Mouse (Mus musculus) monocyte, adult 5-6 weeks (primary cell): Measurements from ENCODE around the gene Btk. TPM values are rescaled to one million over a fixed set of nuclear protein-coding genes. Genes with fewer than 3 reads are reported as not detected.
A peak's percentile ranks its signal among the peaks of the same experiment; 100 is the strongest.

ENCODE experiments used
- ATAC-seq: fragments of 153-309, 156-312 bp; replicated peaks from 2 replicates; pipeline ENCODE4 v1.8.0; 2017; ENCODE audit warnings: mild to moderate bottlenecking; ENCODE audit not compliant: low TSS enrichment, insufficient number of reproducible peaks, severe bottlenecking, poor library complexity, low FRiP score
- total RNA-seq: library from RNA; stranded (forward); fragments of 200-1000, 200-491, 200-594 nt; gene quantifications from 3 replicates; pipeline ENCODE4 v1.2.3, GENCODE M21; 2017

Gene Btk
- 35.8 to 82.3 TPM (median 41.6 TPM) in 3 replicates for total RNA-seq

GRCm38 (mm10) chrX:134582888-134583669, at the start of gene Btk:
Btk (minus strand) TSS chrX:134583570.
- ATAC-seq = peak; percentile 30

- no peak for ATAC-seq
Measured at GRCm38 (mm10) chrX:134632710-134633109, 49.3 kb upstream of the Btk start.

DNA sequence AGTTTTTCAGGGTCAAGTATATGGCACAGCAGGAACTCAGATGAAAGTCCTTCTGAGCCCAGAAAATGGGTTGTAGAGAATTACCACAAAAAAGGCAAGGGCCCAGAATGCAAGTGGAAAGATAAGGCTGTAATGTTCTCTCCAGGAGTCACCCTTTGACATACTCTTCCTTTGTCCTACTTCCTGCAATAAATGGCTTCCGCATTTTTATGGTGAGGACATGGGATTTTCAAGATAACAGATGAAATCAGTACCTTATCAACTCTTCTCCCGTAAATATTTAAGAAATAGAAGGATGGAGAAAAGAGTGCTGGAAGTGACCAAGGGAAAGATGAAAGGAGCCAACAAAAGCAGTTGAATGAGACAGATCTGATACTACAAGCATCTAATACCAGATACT, 44.8 kb upstream of the Btk start:
- ATAC-seq = no peak

DNA sequence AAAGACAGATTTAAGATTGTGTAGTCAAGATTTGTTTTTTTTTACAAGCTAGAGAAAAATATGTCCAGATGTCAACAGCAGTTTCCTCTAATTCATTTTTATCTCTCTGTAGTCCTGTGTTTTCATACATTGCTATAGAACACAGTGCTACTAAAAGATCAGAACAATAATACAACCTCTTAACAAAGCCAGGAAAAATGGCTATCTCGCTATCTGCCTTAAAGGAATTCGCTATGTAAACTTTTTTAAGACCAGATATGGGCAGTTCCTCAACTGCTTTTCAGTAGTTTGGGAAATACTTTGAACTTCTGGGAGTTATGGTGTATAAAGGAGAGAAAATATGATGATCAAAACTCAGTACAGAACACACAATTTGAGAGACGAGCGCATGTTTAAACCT, 40.0 kb upstream of the Btk start:
- no peak for ATAC-seq

DNA sequence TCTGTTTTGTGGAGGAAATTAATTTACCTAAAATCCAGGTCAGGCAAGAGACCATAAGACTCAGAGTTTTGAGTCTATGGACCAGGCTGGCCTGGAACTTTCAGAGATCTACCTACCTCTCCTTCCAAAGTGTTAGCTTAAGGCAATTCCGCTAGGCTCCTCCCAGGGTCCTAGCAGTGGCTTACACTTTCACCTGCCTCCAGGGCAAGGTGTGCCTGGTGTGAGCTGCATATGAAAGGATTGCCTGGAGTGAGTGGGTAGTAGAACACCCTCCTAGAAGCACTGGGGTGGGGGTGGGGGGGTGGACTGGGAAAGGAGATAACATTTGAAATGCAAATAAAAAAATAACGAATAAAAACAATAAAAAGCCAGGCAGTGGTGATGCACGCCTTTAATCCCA, 38.3 kb upstream of the Btk start:
- ATAC-seq = no peak

GRCm38 (mm10) chrX:134620254-134620865, 37.0 kb upstream of the Btk start:
- no peak for ATAC-seq

DNA sequence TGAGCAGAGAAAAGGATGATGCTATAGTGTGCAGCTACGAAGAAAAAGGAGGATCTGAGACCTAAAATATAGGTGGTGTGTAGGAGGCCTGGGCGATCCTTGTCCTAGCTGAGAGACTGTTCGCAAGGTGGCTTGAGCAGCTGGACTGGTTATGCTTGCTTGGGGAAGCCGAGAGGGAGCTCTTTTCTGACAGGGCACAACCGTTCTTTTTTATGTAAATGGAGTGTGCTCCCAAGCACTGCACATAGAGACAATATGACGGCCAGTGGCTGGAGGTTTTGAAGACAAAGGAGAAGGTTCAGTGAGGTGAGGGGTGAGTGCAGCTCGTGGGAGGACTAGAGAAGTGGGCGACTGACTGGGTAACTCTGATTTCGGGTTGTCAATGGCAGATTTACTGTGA, 36.3 kb upstream of the Btk start:
- no peak for ATAC-seq

GRCm38 (mm10) chrX:134614306-134614705, 30.9 kb upstream of the Btk start:
- no peak for ATAC-seq

GRCm38 (mm10) chrX:134612285-134612959, 29.1 kb upstream of the Btk start:
- ATAC-seq = peak; percentile 79

GRCm38 (mm10) chrX:134610984-134611383, 27.6 kb upstream of the Btk start:
- ATAC-seq = no peak

GRCm38 (mm10) chrX:134609472-134609871, 26.1 kb upstream of the Btk start:
- ATAC-seq = no peak

DNA sequence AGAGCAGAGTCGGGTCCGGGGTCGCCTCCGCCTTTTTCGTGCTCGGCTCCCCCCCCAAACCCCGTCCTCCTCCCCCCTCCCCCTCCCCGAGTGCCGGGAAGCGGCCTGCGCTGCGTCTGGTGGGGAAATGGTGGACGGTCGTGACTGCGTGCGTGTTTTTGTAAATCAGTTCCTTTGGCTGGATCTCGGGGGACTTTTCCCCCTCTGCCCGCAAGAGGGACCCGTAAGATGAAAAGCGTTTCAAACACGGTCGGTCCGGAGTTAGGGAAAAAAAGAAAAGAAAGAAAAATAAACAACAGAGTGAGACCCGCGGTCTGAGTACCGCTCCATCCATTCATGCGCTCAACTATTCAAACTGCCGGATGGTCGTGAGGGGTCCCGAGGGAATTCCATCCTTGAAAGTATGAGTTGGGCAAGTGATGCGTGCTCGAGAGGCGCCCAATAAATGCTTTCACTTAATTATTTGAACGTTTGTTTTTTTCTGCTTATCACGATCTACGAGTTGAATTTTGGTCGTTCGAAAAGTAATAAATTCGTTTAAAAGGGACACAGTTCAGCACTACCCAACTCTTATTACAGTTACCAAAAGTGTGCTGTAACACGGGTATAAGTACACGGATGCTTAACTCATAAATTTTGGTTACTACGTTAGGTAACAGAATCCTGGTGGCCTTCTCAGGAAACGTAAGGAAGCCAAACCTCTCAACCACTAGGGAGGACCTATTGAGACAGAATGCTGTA, 18.2 kb upstream of the Btk start:
- 0 out of 2 replicates have a peak, but pooled peaks have one; percentile 38 for ATAC-seq

DNA sequence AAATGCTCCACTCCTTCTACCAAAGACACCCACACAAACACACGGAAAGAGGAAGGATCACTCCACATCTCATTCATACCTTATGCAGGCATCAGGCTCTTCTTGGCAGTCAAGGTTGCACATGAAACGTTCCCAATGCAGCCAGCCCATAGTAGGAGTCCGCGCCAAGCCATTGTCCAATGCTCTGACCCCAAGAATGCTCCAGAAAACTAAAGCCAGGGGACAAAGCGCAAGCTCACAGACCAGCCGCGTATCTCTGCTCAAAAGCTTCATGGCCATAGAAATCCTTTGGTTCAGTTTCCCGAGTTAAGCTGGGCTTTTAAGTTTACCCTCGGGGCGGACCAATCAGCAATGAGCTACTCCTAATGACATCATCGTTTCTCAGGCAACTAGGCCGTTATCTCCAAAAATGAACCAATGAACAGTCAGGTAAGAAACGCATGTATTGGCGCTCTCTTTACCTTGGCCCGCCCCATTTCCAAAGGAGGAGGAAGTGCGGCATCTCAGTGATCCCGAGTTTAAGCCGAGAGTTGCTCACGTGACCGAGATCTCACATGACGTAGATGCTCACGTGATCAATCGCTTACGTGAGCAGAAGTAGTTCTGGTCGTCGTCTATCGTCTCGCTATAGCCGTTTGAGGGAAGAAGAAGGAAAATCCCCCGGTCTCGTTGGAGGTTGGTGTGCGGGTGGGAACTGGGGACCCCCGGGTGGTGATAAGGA, 17.4 kb upstream of the Btk start, which contains the start of the genes Gla and Hnrnph2:
Gene Gla (minus strand): TSS at position 467 of the 721 bp plus-strand sequence.
Gene Hnrnph2 (plus strand): TSS at position 521 of the 721 bp plus-strand sequence.
- peak; percentile 96 for ATAC-seq

DNA sequence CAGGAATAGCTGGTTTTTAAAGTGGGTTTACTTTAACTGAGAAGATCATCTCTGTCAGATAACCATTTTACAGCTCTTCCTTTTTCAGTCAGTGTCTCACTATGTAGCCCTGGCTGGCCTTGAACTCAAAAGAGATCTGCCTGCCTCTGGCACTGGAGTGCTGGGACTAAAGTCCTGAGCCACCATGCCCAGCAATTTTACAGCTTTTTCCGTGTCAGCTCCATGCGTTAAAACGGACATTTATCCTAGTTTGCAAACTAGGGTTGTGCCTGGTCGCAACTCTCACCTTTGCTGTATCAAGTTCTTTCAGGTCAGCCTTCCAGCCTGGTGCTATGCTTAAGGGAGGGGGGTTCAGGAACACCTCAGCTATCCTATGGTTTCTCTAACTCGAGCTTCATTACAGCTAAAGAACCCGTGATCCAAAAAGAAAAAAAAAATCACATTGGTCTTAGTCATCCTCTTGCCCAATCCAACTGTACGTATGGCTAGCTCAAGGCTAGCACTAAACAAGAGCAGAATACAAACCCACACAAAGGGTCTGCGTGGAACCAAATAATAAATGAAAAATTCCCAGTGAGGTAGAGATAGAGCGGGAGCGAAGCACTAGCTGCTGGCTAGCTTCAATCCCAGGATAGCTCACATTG, 16.7 kb upstream of the Btk start:
- ATAC-seq = no peak

DNA sequence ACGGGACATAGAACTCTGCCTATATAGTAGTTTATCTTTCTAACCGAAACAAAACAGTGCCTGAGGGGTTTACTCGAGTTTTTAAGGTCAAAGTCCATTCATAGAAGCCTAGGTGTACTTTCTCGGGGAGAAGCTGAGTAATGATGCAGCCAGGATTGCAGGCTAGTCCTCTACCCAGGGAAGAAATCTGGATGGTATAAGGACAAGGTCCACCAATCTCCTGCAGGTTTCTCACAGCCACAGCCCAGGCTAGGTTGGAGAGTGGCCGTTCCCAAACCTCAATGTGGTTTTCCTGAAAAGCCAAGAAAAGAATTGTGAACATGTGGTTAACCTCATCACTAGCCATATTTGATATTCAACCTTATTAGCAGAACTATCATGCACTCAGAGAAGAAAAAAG, 6.5 kb upstream of the Btk start:
- no peak for ATAC-seq

DNA sequence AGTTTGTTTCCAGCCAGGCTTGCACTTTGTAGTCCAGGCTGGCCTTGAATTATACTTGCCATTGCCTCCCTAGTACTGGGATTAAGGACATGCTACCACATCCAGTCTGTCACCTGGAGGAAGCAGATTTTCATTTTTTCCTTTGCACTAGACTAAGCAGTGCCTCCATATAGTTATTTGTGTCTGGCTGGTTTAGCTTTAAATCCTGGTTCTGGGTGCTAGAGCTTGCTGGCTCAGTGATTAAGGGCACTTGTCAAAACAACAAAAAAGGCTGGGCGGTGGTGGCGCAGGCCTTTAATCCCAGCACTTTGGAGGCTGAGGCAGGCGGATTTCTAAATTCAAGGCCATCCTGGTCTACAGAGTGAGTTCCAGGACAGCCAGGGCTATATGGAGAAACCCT, 5.6 kb upstream of the Btk start:
- no peak for ATAC-seq

- no peak for ATAC-seq
Measured at GRCm38 (mm10) chrX:134588261-134588660, 4.9 kb upstream of the Btk start.

- ATAC-seq = no peak
Measured at GRCm38 (mm10) chrX:134586447-134586846, 3.1 kb upstream of the Btk start.
